Mouse (Mus musculus) liver, adult (tissue): ENCODE measurements around the gene Nudt19.

Experiments used
- GATA4 ChIP-seq: IDR thresholded peaks from 2 replicates; pipeline ENCODE4 v1.6.1; 2014; ENCODE audit warnings: mild to moderate bottlenecking, low read length; ENCODE audit not compliant: insufficient replicate concordance

Nudt19 gene

DNA sequence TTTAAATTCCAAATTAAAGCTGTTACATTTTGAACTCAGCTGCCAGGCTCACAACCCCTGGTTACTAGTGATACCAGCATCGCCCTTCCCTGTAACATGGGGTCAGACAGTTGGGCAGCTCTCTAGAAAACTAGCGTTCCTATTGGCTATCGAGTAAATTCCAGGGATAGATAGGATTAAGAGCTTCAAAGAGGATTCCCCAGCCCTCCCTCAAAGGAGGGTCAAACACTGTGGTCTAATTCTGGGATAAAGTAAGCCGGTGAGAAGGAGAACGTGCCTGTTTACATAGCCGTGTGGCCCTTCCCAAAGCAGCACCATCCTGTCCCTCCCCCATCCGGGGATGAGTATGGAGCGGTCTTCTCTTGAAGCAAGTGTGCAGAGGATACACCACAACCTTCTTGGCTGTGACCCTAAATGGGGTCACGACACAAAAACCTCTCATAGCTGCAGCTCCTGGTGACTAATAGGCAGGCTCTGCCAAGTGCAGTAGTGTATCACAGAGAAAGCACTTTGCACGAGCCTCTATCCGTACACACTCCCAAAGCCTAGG lies 27.4 kb upstream of the Nudt19 start:
- no peak for TF ChIP-seq GATA4

- no peak for TF ChIP-seq GATA4
Observed at GRCm38 (mm10) chr7:35582719-35583118, 26.6 kb upstream of the Nudt19 start.

- TF ChIP-seq GATA4 = no peak
Observed at GRCm38 (mm10) chr7:35579849-35580248, 23.7 kb upstream of the Nudt19 start.

GRCm38 (mm10) chr7:35564067-35564865 lies 8.2 kb upstream of the Nudt19 start:
- TF ChIP-seq GATA4 = no peak

DNA sequence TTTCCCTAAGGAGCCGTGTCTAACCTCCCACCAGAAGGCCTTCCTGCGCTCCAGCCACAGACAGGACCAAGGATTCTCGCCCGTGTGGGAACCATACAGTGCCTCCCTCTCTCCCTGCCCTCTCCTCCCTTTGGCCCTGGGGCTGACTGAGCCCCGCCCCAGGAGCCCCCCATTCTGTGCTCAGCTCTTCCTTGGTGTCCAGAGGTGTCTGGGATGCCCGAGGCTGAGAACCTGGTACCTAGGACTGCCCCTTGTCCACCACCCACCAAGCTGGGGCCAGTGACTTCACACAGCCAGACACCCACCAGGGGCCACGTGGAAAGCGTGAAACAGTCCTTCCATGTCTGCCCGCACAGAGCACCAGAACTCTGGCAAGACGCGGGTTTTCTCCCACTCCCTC lies 7.0 kb upstream of the Nudt19 start:
- no peak for TF ChIP-seq GATA4

DNA sequence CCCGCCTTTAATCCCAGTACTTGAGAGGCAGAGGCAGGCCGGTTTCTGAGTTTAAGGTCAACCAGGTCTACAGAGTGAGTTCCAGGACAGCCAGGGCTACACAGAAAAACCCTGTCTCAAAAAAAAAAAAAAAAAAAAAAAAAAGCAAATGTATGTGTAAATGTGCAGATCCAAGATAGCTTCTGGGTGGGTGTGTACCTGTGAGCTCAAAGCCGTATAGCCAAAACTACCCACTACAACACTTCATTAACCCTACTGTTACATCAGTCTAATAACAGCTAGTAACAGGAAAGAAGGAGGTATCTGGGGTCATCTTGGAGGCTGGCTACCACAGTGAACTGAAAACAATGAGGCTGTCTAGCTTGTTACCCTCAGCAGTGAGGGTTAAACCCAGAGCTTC lies 3.7 kb upstream of the Nudt19 start:
- TF ChIP-seq GATA4 = no peak

- no peak; the same call in 1 of the 2 replicates for TF ChIP-seq GATA4
Observed at GRCm38 (mm10) chr7:35558681-35559080, 2.6 kb upstream of the Nudt19 start.

DNA sequence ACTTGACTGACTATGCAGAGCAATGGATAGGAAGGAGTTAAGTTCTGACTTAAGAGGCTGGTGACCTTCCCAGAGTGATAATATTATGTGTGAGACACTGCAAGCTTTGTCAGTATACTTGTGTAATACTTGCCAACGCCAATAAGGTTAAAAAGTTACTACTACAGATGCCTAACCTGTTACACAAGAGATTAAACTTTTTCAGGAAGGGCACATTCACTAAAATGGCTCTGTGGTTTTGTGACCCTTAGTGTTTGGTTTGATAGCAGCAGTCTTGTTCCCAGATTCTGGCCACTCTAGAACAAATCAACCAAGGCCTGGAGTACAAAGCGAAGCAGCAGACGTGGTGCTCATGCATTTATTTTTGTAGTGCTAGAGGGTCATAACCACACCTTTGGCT lies 1.5 kb upstream of the Nudt19 start:
- TF ChIP-seq GATA4 = 0 out of 2 replicates have a peak, but pooled peaks have one; percentile 15

DNA sequence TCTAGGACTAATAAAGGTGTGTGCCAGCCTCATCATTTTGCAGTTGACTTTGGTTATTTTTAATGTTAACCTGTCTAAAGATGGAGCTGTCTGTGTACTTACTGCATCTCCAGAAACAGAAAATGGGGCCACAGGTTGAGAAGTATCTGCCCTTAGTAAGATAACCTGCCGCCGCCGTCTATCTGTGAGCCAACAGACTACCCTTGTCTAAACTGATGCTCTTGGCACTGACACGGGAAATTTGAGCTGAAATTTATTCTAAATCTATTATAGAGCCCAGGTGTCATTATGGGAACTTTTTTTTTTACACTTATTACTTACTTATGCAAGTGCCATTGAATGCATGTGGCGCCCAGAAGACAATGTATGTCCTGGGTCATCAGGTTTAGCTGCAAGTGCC lies 801 bp upstream of the Nudt19 start:
- TF ChIP-seq GATA4 = no peak

- no peak for TF ChIP-seq GATA4
Observed at GRCm38 (mm10) chr7:35555224-35556204, 590 bp downstream of the Nudt19 start.

GRCm38 (mm10) chr7:35554605-35555175 lies 1.4 kb downstream of the Nudt19 start:
- TF ChIP-seq GATA4 = no peak

DNA sequence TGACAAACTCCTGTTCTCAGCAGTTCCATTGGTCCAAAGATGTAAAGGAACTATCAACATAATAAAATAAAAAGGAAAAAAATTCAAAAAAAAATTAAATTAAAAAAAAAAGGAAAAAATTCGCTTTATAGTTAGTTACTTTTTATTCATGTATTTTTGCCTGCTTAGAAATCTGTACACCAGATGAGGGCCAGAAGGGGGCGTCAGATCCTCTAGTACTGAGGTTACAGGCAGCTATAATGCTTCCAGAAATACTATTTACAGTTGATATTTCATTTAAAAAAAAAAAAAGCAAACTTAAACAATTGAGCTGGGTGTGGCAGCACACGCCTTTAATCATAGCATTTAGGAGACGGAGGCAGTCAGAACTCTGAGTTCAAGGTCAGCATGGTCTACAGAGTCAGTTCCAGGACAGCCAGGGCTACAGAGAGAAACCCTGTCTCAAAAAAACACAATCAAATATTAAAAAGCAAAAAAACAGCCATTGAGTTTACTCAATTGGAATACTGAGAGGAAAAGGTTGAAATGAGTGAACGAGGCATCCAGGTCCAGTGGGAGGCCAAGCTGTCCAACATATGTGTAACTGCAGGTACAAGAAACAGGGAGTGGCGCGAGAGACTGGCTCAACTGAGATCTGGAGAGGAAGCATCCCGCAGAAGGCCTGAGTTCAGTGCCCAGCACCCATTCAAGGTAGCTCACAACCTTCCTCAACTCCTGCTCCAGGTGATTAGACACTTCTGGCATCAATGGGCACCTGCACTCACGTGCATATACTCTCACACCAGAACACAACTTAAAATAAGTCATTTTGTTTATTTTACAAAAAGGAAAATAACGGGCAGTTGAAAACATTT lies 2.1 kb downstream of the Nudt19 start:
- no peak for TF ChIP-seq GATA4

DNA sequence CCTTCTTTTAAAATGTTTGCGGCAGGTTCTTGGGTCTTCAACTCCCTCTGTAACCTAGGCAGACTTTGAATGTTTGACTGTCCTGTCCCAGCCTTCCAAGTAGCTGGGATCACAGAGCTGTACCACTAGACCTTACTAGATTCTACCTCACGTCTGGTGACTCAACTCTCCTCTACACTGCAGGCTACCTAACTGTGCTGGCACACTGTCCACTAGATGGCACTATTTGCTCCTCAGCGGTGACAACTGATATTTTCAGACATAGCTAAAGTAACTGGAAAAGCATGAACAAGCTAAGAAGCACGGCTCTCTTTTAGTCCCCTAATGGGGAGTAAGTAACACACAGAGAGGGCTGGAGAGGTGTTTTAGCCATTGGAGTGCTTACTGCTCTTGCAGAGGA lies 10.2 kb downstream of the Nudt19 start:
- no peak for TF ChIP-seq GATA4

- TF ChIP-seq GATA4 = no peak
Observed at GRCm38 (mm10) chr7:35537562-35537961, 18.5 kb downstream of the Nudt19 start, which contains the start of gene Tdrd12. Gene Tdrd12 (minus strand): TSS chr7:35537745.
